Mouse (Mus musculus): ENCODE data around the gene Dcp1a. TPM values are rescaled to one million over a fixed set of nuclear protein-coding genes. Genes with fewer than 3 reads are reported as not detected.

Gene Dcp1a
- 20.1 TPM in 2 replicates for total RNA-seq (2012; rRNA removed)
- total RNA-seq (2014; rRNA removed): 18.3 TPM in 2 replicates
- 25.4 and 26.9 TPM in 2 replicates for polyA plus RNA-seq (2012; ENCODE audit: insufficient read length, low read depth)

- dilution Hi-C loops (cut with MboI; ENCODE audit: extremely low pct_ligation_motif_present, extremely low pct_unique_long_range_greater_than_20kb, low sequenced_read_pairs) (no loop called here), in situ Hi-C loops (cut with MboI; ENCODE audit: low pct_ligation_motif_present, low pct_unique_long_range_greater_than_20kb, low sequenced_read_pairs) (no loop called here)
- H3K9ac ChIP-seq (ENCODE audit: insufficient read depth, low read depth): peak within 1 kb of the TSS; percentile 57
- DNase-seq (ENCODE audit: extremely low read depth): peak; percentile 97
- no peaks in the 10 kb centered on the region for H3K27me3 ChIP-seq (replicated peaks)
- peaks cover 0 to 15% of the 10 kb centered on the region in 2 experiments; a peak in 2 of 4 replicates for H3K4me1 ChIP-seq (ENCODE audit: control insufficient read depth in 1 of 2, insufficient read depth in 2 of 2)
- peak within 1 kb of the TSS; percentile 96 for H3K4me2 ChIP-seq (ENCODE audit: insufficient read depth, low read depth, poor library complexity, severe bottlenecking)
- TF ChIP-seq SIN3A (IDR thresholded peaks at IDR 0.05; ENCODE audit: low read length): peak; percentile 98
- peak; percentile 94 for TF ChIP-seq TCF12 (IDR thresholded peaks at IDR 0.05; ENCODE audit: low read depth, low read length)
- peak; percentile 84; the same call in 1 of the 2 replicates for TF ChIP-seq MYC (IDR thresholded peaks at IDR 0.05; ENCODE audit: low read depth, low read length)
- TF ChIP-seq MAX (IDR thresholded peaks at IDR 0.05; ENCODE audit: low read length): peak; percentile 85; the same call in 1 of the 2 replicates
- peak; percentile 26; the same call in 1 of the 2 replicates for TF ChIP-seq ZNF384 (IDR thresholded peaks at IDR 0.05; ENCODE audit: low read depth, low read length)
- TF ChIP-seq E2F4 (IDR thresholded peaks at IDR 0.05; ENCODE audit: insufficient replicate concordance, low read depth, low read length): peak; percentile 63; the same call in 1 of the 2 replicates
- peak; percentile 99 for TF ChIP-seq MAZ (IDR thresholded peaks at IDR 0.05; ENCODE audit: low read depth, low read length)
- TF ChIP-seq IRF4 (IDR thresholded peaks at IDR 0.05; ENCODE audit: low read depth, low read length): peak; percentile 92
- peak; percentile 57; the same call in 1 of the 2 replicates for TF ChIP-seq MAFK (IDR thresholded peaks at IDR 0.05; ENCODE audit: insufficient replicate concordance, low read length)
- no peak for TF ChIP-seq ZKSCAN1 (IDR thresholded peaks at IDR 0.05; ENCODE audit: borderline replicate concordance, low read depth, low read length)
- TF ChIP-seq RAD21 (IDR thresholded peaks at IDR 0.05; ENCODE audit: low read depth, low read length): no peak; the same call in 1 of the 2 replicates
- no peak for TF ChIP-seq CHD1 (IDR thresholded peaks at IDR 0.05; ENCODE audit: low read depth, low read length)
- TF ChIP-seq CTCF (conservative IDR thresholded peaks at IDR 0.05 in 1 of 2, IDR thresholded peaks at IDR 0.05 in 1 of 2; ENCODE audit: low read depth in 2 of 2, low read length in 2 of 2): no peak
- TF ChIP-seq USF2 (conservative IDR thresholded peaks at IDR 0.05; ENCODE audit: low read depth, low read length): no peak
- TF ChIP-seq ZC3H11A (IDR thresholded peaks at IDR 0.05; ENCODE audit: low read depth, low read length): peak; percentile 10; the same call in 1 of the 2 replicates
- peak; percentile 22; the same call in 1 of the 2 replicates for TF ChIP-seq USF1 (IDR thresholded peaks at IDR 0.05; ENCODE audit: low read depth, low read length)
- TF ChIP-seq HCFC1 (IDR thresholded peaks at IDR 0.05; ENCODE audit: low read depth, low read length): peak; percentile 99
- TF ChIP-seq ETS1 (conservative IDR thresholded peaks at IDR 0.05; ENCODE audit: low read depth, low read length): peak; percentile 64
- TF ChIP-seq JUND (conservative IDR thresholded peaks at IDR 0.05; ENCODE audit: low read depth, low read length): no peak
- no peak for TF ChIP-seq PAX5 (IDR thresholded peaks at IDR 0.05; ENCODE audit: low read length)
- TF ChIP-seq GABPA (IDR thresholded peaks at IDR 0.05; ENCODE audit: insufficient replicate concordance, low read depth, low read length): peak; percentile 84; the same call in 1 of the 2 replicates
- TF ChIP-seq SMC3 (IDR thresholded peaks at IDR 0.05; ENCODE audit: low read depth, low read length): no peak
- TF ChIP-seq EP300 (IDR thresholded peaks at IDR 0.05; ENCODE audit: low read length): no peak
- TF ChIP-seq ELF1 (IDR thresholded peaks at IDR 0.05; ENCODE audit: low read depth, low read length): peak; percentile 96
- TF ChIP-seq UBTF (IDR thresholded peaks at IDR 0.05; ENCODE audit: low read depth, low read length): 0 out of 2 replicates have a peak, but pooled peaks have one; percentile 9
- no peak for TF ChIP-seq POLR2AphosphoS2 (IDR thresholded peaks at IDR 0.05; ENCODE audit: low read depth, low read length)
- peak; percentile 61 for TF ChIP-seq CHD2 (IDR thresholded peaks at IDR 0.05; ENCODE audit: low read length)
- TF ChIP-seq POLR2A (IDR thresholded peaks at IDR 0.05; ENCODE audit: low read depth, low read length): peak; percentile 81
- peak; percentile 95 for TF ChIP-seq MEF2A (IDR thresholded peaks at IDR 0.05; ENCODE audit: borderline replicate concordance, low read depth, low read length)
- TF ChIP-seq ZMIZ1 (IDR thresholded peaks at IDR 0.05; ENCODE audit: low read depth, low read length): peak; percentile 77
- peak; percentile 92 for TF ChIP-seq RCOR1 (conservative IDR thresholded peaks at IDR 0.05; ENCODE audit: low read depth, low read length)
- peak; percentile 96 for TF ChIP-seq NRF1 (IDR thresholded peaks at IDR 0.05; ENCODE audit: low read depth, low read length)
- no peak for TF ChIP-seq JUN (IDR thresholded peaks at IDR 0.05; ENCODE audit: insufficient read depth, low read depth, low read length)
- peak; percentile 43 for TF ChIP-seq BHLHE40 (IDR thresholded peaks at IDR 0.05; ENCODE audit: low read depth, low read length)
- TF ChIP-seq NELFE (IDR thresholded peaks at IDR 0.05; ENCODE audit: low read depth, low read length): peak; percentile 88
- peak; percentile 96 for TF ChIP-seq KAT2A (IDR thresholded peaks at IDR 0.05; ENCODE audit: insufficient replicate concordance, low read length)
- TF ChIP-seq TBP (conservative IDR thresholded peaks at IDR 0.05; ENCODE audit: low read depth, low read length): peak; percentile 85
- peak; percentile 88 for TF ChIP-seq MXI1 (IDR thresholded peaks at IDR 0.05; ENCODE audit: low read depth, low read length)
- peaks cover 28% of the 10 kb centered on the region for H3K79me2 ChIP-seq (replicated peaks; ENCODE audit: control insufficient read depth, extremely low read depth, insufficient read depth, poor library complexity, severe bottlenecking)
- H3K27ac ChIP-seq (ENCODE audit: insufficient read depth, low read depth): peak within 1 kb of the TSS; percentile 50
- H3K36me3 ChIP-seq (replicated peaks in 1 of 2; ENCODE audit: control insufficient read depth in 1 of 2, insufficient read depth in 1 of 2, low read length in 1 of 2): peaks cover 14 to 29% of the 10 kb centered on the region in 2 experiments
- no peaks in the 10 kb centered on the region for H3K9me3 ChIP-seq (replicated peaks; ENCODE audit: low read length)
- H3K4me3 ChIP-seq (replicated peaks in 1 of 3; ENCODE audit: low read depth in 2 of 3, low read length in 2 of 3, poor library complexity in 1 of 3): peak within 1 kb of the TSS; percentile 87 to 98 (median 96)
These were observed at the start of gene Dcp1a for GRCm38 (mm10) chr14:30479361-30479948. Dcp1a (plus strand) TSS chr14:30479535.
